Mouse (Mus musculus): ENCODE results near the gene A430078G23Rik. TPM values are rescaled to one million over a fixed set of nuclear protein-coding genes. Genes with fewer than 3 reads are reported as not detected.

Gene A430078G23Rik
- polyA plus RNA-seq, 1 experiment from 2014 or later, result not detected

Other genes with a start within 250 kb of the A430078G23Rik start
- 56.9 and 59.0 TPM in 2 replicates for gene Insr, start 73.8 kb upstream of the A430078G23Rik start, polyA plus RNA-seq (2014; fragmentation: Nextera tagmentation; extraction: Ambion mirVana)
- 4.6 and 6.0 TPM in 2 replicates for gene Arhgef18, start 39.6 kb downstream of the A430078G23Rik start, polyA plus RNA-seq (2014; fragmentation: Nextera tagmentation; extraction: Ambion mirVana)
- gene Pex11g, start 114.3 kb downstream of the A430078G23Rik start, polyA plus RNA-seq (2014; fragmentation: Nextera tagmentation; extraction: Ambion mirVana), result 5.0 and 5.4 TPM in 2 replicates
- gene Tex45, start 117.4 kb downstream of the A430078G23Rik start, polyA plus RNA-seq (2014; fragmentation: Nextera tagmentation; extraction: Ambion mirVana), result not detected in 2 replicates
- gene Zfp358, start 139.7 kb downstream of the A430078G23Rik start, polyA plus RNA-seq (2014; fragmentation: Nextera tagmentation; extraction: Ambion mirVana), result 11.5 and 17.4 TPM in 2 replicates
- 36.0 and 38.0 TPM in 2 replicates for gene Mcoln1, start 147.0 kb downstream of the A430078G23Rik start, polyA plus RNA-seq (2014; fragmentation: Nextera tagmentation; extraction: Ambion mirVana)
- 11.1 and 15.8 TPM in 2 replicates for gene Pnpla6, start 162.0 kb downstream of the A430078G23Rik start, polyA plus RNA-seq (2014; fragmentation: Nextera tagmentation; extraction: Ambion mirVana)
- gene C330021F23Rik, start 214.6 kb downstream of the A430078G23Rik start, polyA plus RNA-seq (2014; fragmentation: Nextera tagmentation; extraction: Ambion mirVana), result 5.1 and 8.5 TPM in 2 replicates
- gene Camsap3, start 233.9 kb downstream of the A430078G23Rik start, polyA plus RNA-seq (2014; fragmentation: Nextera tagmentation; extraction: Ambion mirVana), result 1.6 and 2.9 TPM in 2 replicates